ENCODE assay signal across 8 mouse cellular contexts in the genomic region with DNA sequence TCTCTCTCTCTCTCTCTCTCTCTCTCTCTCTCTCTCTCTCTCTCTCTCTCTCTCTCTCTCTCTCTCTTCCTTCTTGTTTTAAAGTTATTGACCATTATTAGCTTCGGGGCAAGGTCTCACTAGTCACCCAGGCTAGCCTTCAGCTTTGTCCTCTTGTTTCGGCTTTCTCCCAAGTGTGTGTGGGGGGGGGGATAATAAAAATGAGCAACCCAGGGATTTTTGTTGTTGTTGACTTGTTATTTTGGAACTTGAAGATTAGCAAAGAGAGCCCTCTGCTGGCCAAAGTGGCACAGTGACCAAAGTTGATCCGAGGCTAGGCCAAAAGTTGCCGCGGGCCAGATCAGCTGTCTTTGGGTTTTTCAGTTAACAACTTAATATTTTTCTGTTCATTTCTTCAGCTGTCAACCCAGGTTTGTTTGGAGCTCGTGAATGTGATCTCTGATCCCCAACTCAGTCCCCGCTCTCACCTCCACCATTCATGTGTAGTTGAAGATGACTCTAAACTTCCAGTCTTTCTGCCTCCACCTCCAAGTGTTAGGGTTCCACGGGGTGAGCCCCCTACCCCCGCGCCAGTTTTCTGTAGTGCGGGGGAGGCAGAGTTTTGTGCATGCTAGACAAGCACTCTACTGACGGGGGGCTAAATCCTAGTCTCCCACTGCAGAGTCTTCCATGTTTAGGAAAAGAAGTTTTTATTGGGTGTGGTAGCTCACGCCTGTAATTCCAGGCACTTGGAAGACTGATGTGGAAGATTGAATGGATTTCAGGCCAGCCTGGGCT. TPM values are rescaled to one million over a fixed set of nuclear protein-coding genes. Genes with fewer than 3 reads are reported as not detected.
DNase-seq lines count a peak whose midpoint lies in the region; ATAC-seq and TF ChIP-seq lines count a peak whose summit lies in the region.

No protein-coding gene starts in this region.

- H3K27ac ChIP-seq in lung, postnatal 0 days (ENCODE audit: low read length) = no peak overlapping the region

- no peak overlapping the region for H3K9ac ChIP-seq in lung, postnatal 0 days (replicated peaks; ENCODE audit: low read depth)

- no peaks in the 10 kb centered on the region for H3K4me1 ChIP-seq in lung, postnatal 0 days (ENCODE audit: insufficient read depth, low read depth, low read length)

- no peaks in the 10 kb centered on the region for H3K27me3 ChIP-seq in lung, postnatal 0 days (replicated peaks; ENCODE audit: insufficient read depth, low read length)

- intact Hi-C loops in gastrocnemius, postnatal 36 days (cut with DNase I) = loop anchor here (1.0 to 10.0 kb wide), 2 partner anchors 74 to 293 kb away; no protein-coding TSS in a partner anchor

- no peaks in the 10 kb centered on the region for H3K9me3 ChIP-seq in lung, postnatal 0 days (ENCODE audit: low read length)

- peak; percentile 86 for DNase-seq in CD4-positive helper T cell, adult 2 months (ENCODE audit: low read depth, low spot score)
- peak; percentile 92 for DNase-seq in NIH3T3 (ENCODE audit: low read depth)
- peak; percentile 70 to 80 for DNase-seq in cerebellum, postnatal 36 days
- DNase-seq in gastrocnemius, postnatal 36 days = peak; percentile 58 to 71
- peak; percentile 80 to 87 for DNase-seq in kidney, postnatal 36 days
- peak; percentile 83 for DNase-seq in lung, postnatal 0 days (ENCODE audit: low spot score)
- DNase-seq in right cerebral cortex, postnatal 10 days (ENCODE audit: low spot score in 2 of 2) = peak; percentile 53 to 72
- peak; percentile 46 to 71 for DNase-seq in urinary bladder, postnatal 4 days (ENCODE audit: low spot score in 2 of 2)

- 42% methylated on average over 13 of the region's 13 CpGs for WGBS in lung, postnatal 0 days

- ATAC-seq in lung, postnatal 0 days = peak; percentile 48

- no peaks in the 10 kb centered on the region for H3K36me3 ChIP-seq in lung, postnatal 0 days (ENCODE audit: insufficient read depth, low read length)

- H3K4me3 ChIP-seq in lung, postnatal 0 days (ENCODE audit: low read depth, low read length) = no peak overlapping the region

- TF ChIP-seq CTCF in lung, postnatal 0 days (IDR thresholded peaks at IDR 0.05) = peak; percentile 78

- H3K4me2 ChIP-seq in lung, postnatal 0 days (replicated peaks; ENCODE audit: low read depth, low read length) = peak overlapping the region; percentile 19; the same call in 1 of the 2 replicates

- no peak; the same call in 1 of the 2 replicates for TF ChIP-seq EP300 in lung, postnatal 0 days (IDR thresholded peaks at IDR 0.05)

RNA-seq across cellular contexts. Expression of gene Cdkn1b, which starts 27.3 kb away (rescaled TPM):
- total RNA-seq in gastrocnemius, postnatal 36 days (2021) = 10 to 100 TPM; 35.3 to 39.5 TPM
- 43.4 and 46.2 TPM in 2 replicates for polyA plus RNA-seq in lung, postnatal 0 days (2015; fragmentation: Nextera tagmentation; extraction: Ambion mirVana)

RNA-seq across cellular contexts. Expression of gene Apold1, which starts 34.0 kb away (rescaled TPM):
- 1 to 10 TPM; 1.1 to 4.9 TPM for total RNA-seq in gastrocnemius, postnatal 36 days (2021)
- polyA plus RNA-seq in lung, postnatal 0 days (2015; fragmentation: Nextera tagmentation; extraction: Ambion mirVana) = 3.5 and 4.2 TPM in 2 replicates

RNA-seq across cellular contexts. Expression of gene Gpr19, which starts 49.1 kb away (rescaled TPM):
- total RNA-seq in gastrocnemius, postnatal 36 days (2021) = 1 to 10 TPM; 3.5 to 4.6 TPM
- 9.3 and 9.8 TPM in 2 replicates for polyA plus RNA-seq in lung, postnatal 0 days (2015; fragmentation: Nextera tagmentation; extraction: Ambion mirVana)
